Mouse (Mus musculus) forebrain, embryonic 16.5 days (tissue): Measurements from ENCODE around the gene Arhgef18. TPM values are rescaled to one million over a fixed set of nuclear protein-coding genes. Genes with fewer than 3 reads are reported as not detected.

Experiments used
- ATAC-seq: fragments of 200-750 bp; cut with Nextera tagmentation; 2 replicates; pipeline ENCODE4 v1.8.0; 2017; ENCODE audit warnings: mild to moderate bottlenecking, moderate library complexity
- H3K27ac ChIP-seq: fragments of 300-500 bp; sonication (generic); 2 replicates; pipeline ENCODE4 v1.5.1; 2014; ENCODE audit warnings: low read length, control low read depth
- H3K27me3 ChIP-seq: fragments of 300-500 bp; sonication (generic); replicated peaks from 2 replicates; pipeline ENCODE4 v1.6.1; 2014; ENCODE audit warnings: low read length; ENCODE audit not compliant: control insufficient read depth, insufficient read depth
- H3K36me3 ChIP-seq: fragments of 300-500 bp; sonication (generic); 2 replicates; pipeline ENCODE4 v1.6.1; 2014; ENCODE audit not compliant: control insufficient read depth, insufficient read depth
- H3K4me1 ChIP-seq: fragments of 300-500 bp; sonication (generic); replicated peaks from 2 replicates; pipeline ENCODE4 v1.6.1; 2014; ENCODE audit warnings: low read length; ENCODE audit not compliant: control insufficient read depth, insufficient read depth
- H3K4me2 ChIP-seq: fragments of 300-500 bp; sonication (generic); 2 replicates; pipeline ENCODE4 v1.6.1; 2014; ENCODE audit warnings: mild to moderate bottlenecking, low read length, control low read depth
- H3K4me3 ChIP-seq: fragments of 300-500 bp; sonication (generic); replicated peaks from 2 replicates; pipeline ENCODE4 v1.5.1; 2014; ENCODE audit warnings: mild to moderate bottlenecking, low read length, control low read depth
- H3K9ac ChIP-seq: fragments of 300-500 bp; sonication (generic); replicated peaks from 2 replicates; pipeline ENCODE4 v1.6.1; 2014; ENCODE audit warnings: low read depth, low read length, control low read depth
- H3K9me3 ChIP-seq: fragments of 300-500 bp; sonication (generic); 2 replicates; pipeline ENCODE4 v1.6.1; 2016; ENCODE audit warnings: low read length; ENCODE audit not compliant: control insufficient read depth
- WGBS: fragments of 180-500 bp; shearing (Covaris S2); extraction: QIAGEN DNeasy Blood & Tissue Kit; methylation state at CpG from one replicate; pipeline ENCODE4 v1.1.7; 2014; 5-methylcytosine and 5-hydroxymethylcytosine counted together
- polyA plus RNA-seq: library from polyadenylated mRNA; unstranded; fragments of >200 nt; fragmentation: Nextera tagmentation; extraction: Ambion mirVana; gene quantifications from 2 replicates; pipeline ENCODE4 v1.2.1, GENCODE M21; 2015

Gene Arhgef18
- polyA plus RNA-seq, 1 experiment from 2014 or later, result 12.9 TPM

- Histone ChIP-seq H3K36me3 (peaks cover 5% of the 10 kb centered on the region; the same call in 1 of the 2 replicates), H3K4me1 (no peaks in the 10 kb centered on the region), H3K9ac (no peak overlapping the region), H3K27me3 (no peaks in the 10 kb centered on the region), H3K4me2 (no peak overlapping the region), H3K27ac (no peak overlapping the region), H3K9me3 (no peaks in the 10 kb centered on the region), H3K4me3 (no peak overlapping the region)
- 91% methylated on average over 3 of the region's 3 CpGs for WGBS
- no peak for ATAC-seq
These were observed 33.4 kb downstream of the Arhgef18 start for GRCm38 (mm10) chr8:3426211-3426610.

- peaks cover 14% of the 10 kb centered on the region for H3K36me3 ChIP-seq
- H3K4me1 ChIP-seq, result no peaks in the 10 kb centered on the region
- H3K27ac ChIP-seq, result no peak overlapping the region
- 91% methylated on average over 2 of the region's 2 CpGs for WGBS
- H3K4me3 ChIP-seq, result no peak overlapping the region
- H3K4me2 ChIP-seq, result no peak overlapping the region
- no peak for ATAC-seq
- H3K27me3 ChIP-seq, result no peaks in the 10 kb centered on the region
- no peaks in the 10 kb centered on the region for H3K9me3 ChIP-seq
- H3K9ac ChIP-seq, result no peak overlapping the region
These were observed 35.6 kb downstream of the Arhgef18 start for GRCm38 (mm10) chr8:3428426-3428825.

GRCm38 (mm10) chr8:3429966-3430365 is 37.2 kb downstream of the Arhgef18 start:
- ATAC-seq, result no peak
- 73% methylated on average over 2 of the region's 2 CpGs for WGBS
- peaks cover 19% of the 10 kb centered on the region for H3K36me3 ChIP-seq

GRCm38 (mm10) chr8:3431113-3431512 is 38.3 kb downstream of the Arhgef18 start:
- Histone ChIP-seq H3K27ac (no peak overlapping the region), H3K36me3 (peaks cover 25% of the 10 kb centered on the region), H3K9ac (no peak overlapping the region), H3K9me3 (no peaks in the 10 kb centered on the region), H3K4me2 (no peak overlapping the region), H3K4me1 (no peaks in the 10 kb centered on the region), H3K4me3 (no peak overlapping the region), H3K27me3 (no peaks in the 10 kb centered on the region)
- ATAC-seq, result no peak
- 88% methylated on average over 3 of the region's 3 CpGs for WGBS

More at GRCm38 (mm10) chr8:3429966-3430365, 37.2 kb downstream of the Arhgef18 start:
- H3K4me2 ChIP-seq, result no peak overlapping the region
- H3K9ac ChIP-seq, result no peak overlapping the region
- no peaks in the 10 kb centered on the region for H3K4me1 ChIP-seq
- no peaks in the 10 kb centered on the region for H3K9me3 ChIP-seq
- H3K27ac ChIP-seq, result no peak overlapping the region
- H3K27me3 ChIP-seq, result no peaks in the 10 kb centered on the region
- no peak overlapping the region for H3K4me3 ChIP-seq

GRCm38 (mm10) chr8:3436492-3436891 is 43.7 kb downstream of the Arhgef18 start:
- no peak overlapping the region for H3K9ac ChIP-seq
- H3K36me3 ChIP-seq, result peaks cover 42% of the 10 kb centered on the region
- H3K27ac ChIP-seq, result no peak overlapping the region
- H3K27me3 ChIP-seq, result no peaks in the 10 kb centered on the region
- no peak overlapping the region for H3K4me2 ChIP-seq
- H3K4me1 ChIP-seq, result no peaks in the 10 kb centered on the region
- ATAC-seq, result no peak
- H3K4me3 ChIP-seq, result no peak overlapping the region
- H3K9me3 ChIP-seq, result no peaks in the 10 kb centered on the region
- WGBS, result 86% methylated on average over 5 of the region's 6 CpGs

- WGBS, result 75% methylated on average over 12 of the region's 12 CpGs
- Histone ChIP-seq H3K4me3 (no peak overlapping the region), H3K4me2 (no peak overlapping the region), H3K36me3 (peaks cover 31% of the 10 kb centered on the region), H3K9me3 (no peaks in the 10 kb centered on the region), H3K27ac (no peak overlapping the region), H3K27me3 (no peaks in the 10 kb centered on the region), H3K4me1 (no peaks in the 10 kb centered on the region), H3K9ac (no peak overlapping the region)
- no peak for ATAC-seq
These were observed 46.7 kb downstream of the Arhgef18 start for GRCm38 (mm10) chr8:3439510-3439909.

- WGBS, result 87% methylated on average over 2 of the region's 2 CpGs
These were observed 56.4 kb downstream of the Arhgef18 start for GRCm38 (mm10) chr8:3449226-3449625.

GRCm38 (mm10) chr8:3450670-3451069 is 57.9 kb downstream of the Arhgef18 start:
- peak; percentile 47; the same call in 1 of the 2 replicates for ATAC-seq
- Histone ChIP-seq H3K4me3 (no peak overlapping the region), H3K9ac (no peak overlapping the region), H3K36me3 (peaks cover 30% of the 10 kb centered on the region), H3K27me3 (no peaks in the 10 kb centered on the region), H3K4me2 (no peak overlapping the region), H3K27ac (no peak overlapping the region), H3K9me3 (no peaks in the 10 kb centered on the region), H3K4me1 (no peaks in the 10 kb centered on the region)
- 35% methylated on average over 5 of the region's 5 CpGs for WGBS

More at GRCm38 (mm10) chr8:3449226-3449625, 56.4 kb downstream of the Arhgef18 start:
- Histone ChIP-seq H3K9me3 (no peaks in the 10 kb centered on the region), H3K4me1 (no peaks in the 10 kb centered on the region), H3K36me3 (peaks cover 33% of the 10 kb centered on the region), H3K4me3 (no peak overlapping the region), H3K27ac (no peak overlapping the region), H3K27me3 (no peaks in the 10 kb centered on the region), H3K4me2 (no peak overlapping the region), H3K9ac (no peak overlapping the region)
- ATAC-seq, result no peak

GRCm38 (mm10) chr8:3451992-3452391 is 59.2 kb downstream of the Arhgef18 start:
- Histone ChIP-seq H3K4me1 (no peaks in the 10 kb centered on the region), H3K9me3 (no peaks in the 10 kb centered on the region), H3K27ac (no peak overlapping the region), H3K4me3 (no peak overlapping the region), H3K9ac (no peak overlapping the region), H3K27me3 (no peaks in the 10 kb centered on the region), H3K4me2 (no peak overlapping the region), H3K36me3 (peaks cover 35% of the 10 kb centered on the region)
- WGBS, result 96% methylated on average over 25 of the region's 25 CpGs
- no peak for ATAC-seq

- ATAC-seq, result no peak
- WGBS, result 87% methylated on average over 2 of the region's 2 CpGs
- Histone ChIP-seq H3K4me2 (no peak overlapping the region), H3K27me3 (no peaks in the 10 kb centered on the region), H3K36me3 (no peaks in the 10 kb centered on the region), H3K4me1 (peaks cover 6% of the 10 kb centered on the region; the same call in 1 of the 2 replicates), H3K4me3 (no peak overlapping the region), H3K9me3 (no peaks in the 10 kb centered on the region), H3K27ac (no peak overlapping the region), H3K9ac (no peak overlapping the region)
These were observed 70.4 kb downstream of the Arhgef18 start for GRCm38 (mm10) chr8:3463248-3463647.
